Mouse (Mus musculus): ENCODE measurements around the gene Pabpc1l. TPM values are rescaled to one million over a fixed set of nuclear protein-coding genes. Genes with fewer than 3 reads are reported as not detected.

Pabpc1l gene
- 2.9 and 3.8 TPM in 2 replicates for polyA plus RNA-seq (2015; fragmentation: Nextera tagmentation; extraction: Ambion mirVana)

GRCm38 (mm10) chr2:164025150-164025549 is at the start of gene Pabpc1l:
Gene Pabpc1l, plus strand, starts transcription at chr2:164025450.

GRCm38 (mm10) chr2:163994654-163994976 is 30.6 kb upstream of the Pabpc1l start, which contains the start of gene Ywhab:
Gene Ywhab, plus strand, starts transcription at chr2:163994960.

GRCm38 (mm10) chr2:164070142-164070764 is 45.0 kb downstream of the Pabpc1l start, which contains the start of gene Stk4:
Gene Stk4, plus strand, starts transcription at chr2:164070322.

GRCm38 (mm10) chr2:164070765-164071436 is 45.7 kb downstream of the Pabpc1l start, which contains the start of gene Tomm34:
Gene Tomm34, minus strand, starts transcription at chr2:164071169.

Other genes starting within 250 kb of the Pabpc1l start
- 0.82 and 1.2 TPM in 2 replicates for gene Ccn5, start 204.6 kb upstream of the Pabpc1l start, polyA plus RNA-seq (2015; fragmentation: Nextera tagmentation; extraction: Ambion mirVana)
- not detected in 2 replicates for gene Kcnk15, start 171.8 kb upstream of the Pabpc1l start, polyA plus RNA-seq (2015; fragmentation: Nextera tagmentation; extraction: Ambion mirVana)
- gene Rims4, start 106.8 kb upstream of the Pabpc1l start, polyA plus RNA-seq (2015; fragmentation: Nextera tagmentation; extraction: Ambion mirVana): 0.36 and 0.44 TPM in 2 replicates
- gene Ywhab, start 30.5 kb upstream of the Pabpc1l start, polyA plus RNA-seq (2015; fragmentation: Nextera tagmentation; extraction: Ambion mirVana): 113 and 174 TPM in 2 replicates
- 6.5 and 7.3 TPM in 2 replicates for gene Stk4, start 44.9 kb downstream of the Pabpc1l start, polyA plus RNA-seq (2015; fragmentation: Nextera tagmentation; extraction: Ambion mirVana)
- 22.0 and 24.2 TPM in 2 replicates for gene Tomm34, start 45.7 kb downstream of the Pabpc1l start, polyA plus RNA-seq (2015; fragmentation: Nextera tagmentation; extraction: Ambion mirVana)
- 0.12 TPM in 1 of 2 replicates, not detected in the other for gene Kcns1, start 145.7 kb downstream of the Pabpc1l start, polyA plus RNA-seq (2015; fragmentation: Nextera tagmentation; extraction: Ambion mirVana)
- gene Wfdc5, start 157.3 kb downstream of the Pabpc1l start, polyA plus RNA-seq (2015; fragmentation: Nextera tagmentation; extraction: Ambion mirVana): 1.2 TPM in 1 of 2 replicates, not detected in the other
- gene Wfdc12, start 165.2 kb downstream of the Pabpc1l start, polyA plus RNA-seq (2015; fragmentation: Nextera tagmentation; extraction: Ambion mirVana): 0.29 TPM in 1 of 2 replicates, not detected in the other
- not detected in 2 replicates for gene Wfdc15a, start 174.7 kb downstream of the Pabpc1l start, polyA plus RNA-seq (2015; fragmentation: Nextera tagmentation; extraction: Ambion mirVana)
- gene Wfdc15b, start 196.2 kb downstream of the Pabpc1l start, polyA plus RNA-seq (2015; fragmentation: Nextera tagmentation; extraction: Ambion mirVana): not detected in 2 replicates
- gene Svs2, start 213.0 kb downstream of the Pabpc1l start, polyA plus RNA-seq (2015; fragmentation: Nextera tagmentation; extraction: Ambion mirVana): not detected in 2 replicates
- not detected in 2 replicates for gene Svs3b, start 231.2 kb downstream of the Pabpc1l start, polyA plus RNA-seq (2015; fragmentation: Nextera tagmentation; extraction: Ambion mirVana)

Data from skeletal muscle tissue, postnatal 0 days (tissue).